Mouse (Mus musculus): ENCODE data around the gene Dhx9.
"Not testable (repeated sequence)": the region's sequence is repeated elsewhere in the genome, so short reads cannot be mapped to it uniquely, and the experiment has no call there.

The Dhx9 gene

GRCm38 (mm10) chr1:153424271-153424670 lies 63.2 kb downstream of the Dhx9 start:
- in situ Hi-C loops (cut with MseI, MboI): no loop called here

DNA sequence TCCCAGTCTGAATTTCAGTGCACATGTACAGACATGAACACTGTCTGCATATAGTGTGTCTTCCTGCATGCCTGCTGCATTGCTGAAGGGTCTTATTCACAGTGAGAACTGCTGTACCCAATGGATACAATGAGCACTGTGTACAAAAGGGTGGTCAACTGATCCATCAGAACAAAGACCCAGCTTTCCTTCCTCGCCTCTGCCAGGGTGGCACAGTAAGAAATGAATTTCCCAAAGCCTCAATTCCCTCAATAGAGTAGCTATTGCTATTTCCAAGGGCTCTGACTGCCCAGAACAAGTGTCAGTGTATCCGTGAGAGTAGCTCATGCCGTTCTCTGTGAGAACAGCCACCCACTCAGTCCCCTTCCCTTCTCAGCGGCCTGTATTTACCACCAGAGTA lies 69.7 kb downstream of the Dhx9 start:
- in situ Hi-C loops (cut with MseI, MboI): not testable (repeated sequence)

DNA sequence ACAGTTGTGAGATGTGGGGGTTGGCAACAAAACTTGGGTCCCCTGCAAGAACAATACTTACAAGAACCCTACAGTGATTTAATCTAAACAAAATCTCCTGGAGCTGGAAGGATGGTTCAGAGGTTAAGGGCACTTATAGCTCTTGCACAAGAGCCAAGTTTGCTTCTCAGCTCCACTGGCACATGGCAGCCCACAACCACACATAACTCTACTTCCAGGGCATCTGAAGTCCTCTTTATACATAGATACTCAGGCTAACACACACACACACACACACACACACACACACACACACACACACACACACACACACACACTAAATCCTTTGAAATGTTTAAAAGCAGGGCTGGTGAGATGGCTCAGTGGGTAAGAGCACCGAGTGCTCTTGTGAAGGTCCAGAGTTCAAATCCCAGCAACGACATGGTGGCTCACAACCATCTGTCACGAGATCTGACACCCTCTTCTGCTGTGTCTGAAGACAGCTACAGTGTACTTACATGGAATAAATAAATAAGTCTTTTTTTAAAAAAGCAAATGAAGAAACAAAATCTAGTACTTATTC lies 71.1 kb downstream of the Dhx9 start:
- in situ Hi-C loops (cut with MseI, MboI): not testable (repeated sequence)

GRCm38 (mm10) chr1:153415742-153416141 lies 71.7 kb downstream of the Dhx9 start:
- in situ Hi-C loops (cut with MseI, MboI): not testable (repeated sequence)

GRCm38 (mm10) chr1:153414962-153415361 lies 72.5 kb downstream of the Dhx9 start:
- in situ Hi-C loops (cut with MseI, MboI): no loop called here

- in situ Hi-C loops (cut with MseI, MboI): not testable (repeated sequence)
Observed at GRCm38 (mm10) chr1:153414114-153414723, 73.2 kb downstream of the Dhx9 start.

DNA sequence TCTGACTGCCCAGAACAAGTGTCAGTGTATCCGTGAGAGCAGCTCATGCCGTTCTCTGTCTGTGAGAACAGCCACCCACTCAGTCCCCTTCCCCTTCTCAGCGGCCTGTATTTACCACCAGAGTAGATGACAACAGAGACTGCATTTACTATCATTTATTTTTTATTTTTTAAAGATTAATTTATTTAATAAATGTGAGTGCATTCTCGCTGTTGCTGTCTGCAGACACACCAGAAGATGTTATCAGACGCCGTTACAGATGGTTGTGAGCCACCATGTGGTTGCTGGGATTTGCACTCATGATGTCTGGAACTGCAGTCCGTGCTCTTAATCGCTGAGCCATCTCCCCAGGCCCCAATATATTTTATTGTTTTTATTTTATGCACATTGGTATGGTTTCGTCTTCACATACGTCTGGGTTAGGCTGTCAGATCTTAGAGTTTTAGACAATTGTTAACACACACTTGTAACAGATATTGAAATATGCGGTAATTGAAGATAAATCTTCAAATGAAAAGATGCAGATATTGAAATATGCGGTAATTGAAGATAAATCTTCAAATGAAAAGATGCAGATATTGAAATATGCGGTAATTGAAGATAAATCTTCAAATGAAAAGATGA lies 74.0 kb downstream of the Dhx9 start:
- in situ Hi-C loops (cut with MseI, MboI): not testable (repeated sequence)

- in situ Hi-C loops (cut with MseI, MboI): not testable (repeated sequence)
Observed at GRCm38 (mm10) chr1:153412663-153413396, 74.6 kb downstream of the Dhx9 start.

DNA sequence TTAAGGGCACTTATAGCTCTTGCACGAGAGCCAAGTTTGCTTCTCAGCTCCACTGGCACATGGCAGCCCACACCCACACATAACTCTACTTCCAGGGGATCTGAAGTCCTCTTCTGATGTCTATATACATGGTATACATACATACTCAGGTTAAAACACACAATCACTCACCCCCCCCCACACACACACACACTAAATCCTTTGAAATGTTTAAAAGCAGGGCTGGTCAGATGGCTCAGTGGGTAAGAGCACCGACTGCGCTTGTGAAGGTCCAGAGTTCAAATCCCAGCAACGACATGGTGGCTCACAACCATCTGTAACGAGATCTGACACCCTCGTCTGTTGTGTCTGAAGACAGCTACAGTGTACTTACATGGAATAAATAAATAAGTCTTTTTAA lies 75.7 kb downstream of the Dhx9 start:
- in situ Hi-C loops (cut with MseI, MboI): no loop called here

DNA sequence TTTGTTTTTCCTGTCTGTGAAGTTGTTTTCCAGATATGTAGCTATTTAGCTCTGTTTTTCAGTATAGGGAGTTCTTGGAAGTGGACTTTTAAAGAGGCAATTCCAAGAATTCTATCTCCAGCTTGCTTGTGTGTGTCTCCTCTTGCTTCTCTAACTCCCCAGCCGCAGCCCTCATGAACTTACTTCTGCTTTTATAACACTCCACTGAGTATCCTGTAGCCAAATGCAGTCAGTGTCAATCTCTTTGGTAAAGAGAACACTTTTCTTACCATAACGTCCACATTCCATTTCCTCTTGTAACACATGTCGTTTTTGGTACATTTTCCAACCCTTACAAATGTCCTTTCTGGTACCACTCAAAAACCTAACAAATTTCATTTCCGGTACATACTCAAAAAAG lies 76.5 kb downstream of the Dhx9 start:
- in situ Hi-C loops (cut with MseI, MboI): not testable (repeated sequence)

GRCm38 (mm10) chr1:153408296-153408695 lies 79.2 kb downstream of the Dhx9 start:
- in situ Hi-C loops (cut with MseI, MboI): not testable (repeated sequence)

DNA sequence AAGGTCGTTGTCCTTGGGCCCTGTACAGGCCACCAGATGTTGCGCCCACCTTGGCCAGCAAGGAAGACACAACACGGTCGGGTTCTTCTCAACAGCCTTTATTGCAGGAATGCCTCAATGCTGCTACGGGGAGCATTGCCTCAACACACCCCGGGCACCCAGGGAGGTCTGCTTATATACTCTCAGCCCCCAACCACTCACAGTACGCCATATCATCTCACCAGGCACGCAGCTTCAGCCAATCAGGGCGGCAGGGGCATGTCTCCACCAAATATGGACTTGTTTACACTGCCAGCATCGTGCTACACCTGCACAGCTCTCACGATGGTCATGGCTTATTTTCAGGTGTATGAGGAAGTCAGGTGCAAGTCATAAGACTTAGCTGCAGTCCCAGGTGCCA lies 79.8 kb downstream of the Dhx9 start:
- in situ Hi-C loops (cut with MseI, MboI): not testable (repeated sequence)

All from mouse trophoblast stem cell (cell line).